Mouse (Mus musculus) forebrain, postnatal 0 days (tissue): Measurements from ENCODE around the gene Ylpm1. TPM values are rescaled to one million over a fixed set of nuclear protein-coding genes. Genes with fewer than 3 reads are reported as not detected.
A peak's percentile ranks its signal among the peaks of the same experiment; 100 is the strongest.

Source experiments
- ATAC-seq: fragments of 200-750 bp; cut with Nextera tagmentation; 2 replicates; pipeline ENCODE4 v1.8.0; 2017; ENCODE audit warnings: mild to moderate bottlenecking, moderate library complexity
- DNase-seq: peaks from one replicate; pipeline ENCODE4 v3.0.0-alpha.2; 2015
- H3K27ac ChIP-seq: fragments of 300-500 bp; sonication (generic); 2 replicates; pipeline ENCODE4 v1.5.1; 2014; ENCODE audit warnings: low read depth, mild to moderate bottlenecking, antibody characterized with exemption, low read length, moderate library complexity, mixed read lengths
- H3K27me3 ChIP-seq: fragments of 300-500 bp; sonication (generic); 2 replicates; pipeline ENCODE4 v1.6.1; 2014; ENCODE audit warnings: mild to moderate bottlenecking, low read length, mixed read lengths; ENCODE audit not compliant: insufficient read depth
- H3K36me3 ChIP-seq: fragments of 300-500 bp; sonication (generic); 2 replicates; pipeline ENCODE4 v1.6.1; 2014; ENCODE audit warnings: mild to moderate bottlenecking, moderate library complexity; ENCODE audit not compliant: insufficient read depth
- H3K4me1 ChIP-seq: fragments of 300-500 bp; sonication (generic); 2 replicates; pipeline ENCODE4 v1.6.1; 2014; ENCODE audit warnings: antibody characterized with exemption; ENCODE audit not compliant: insufficient read depth
- H3K4me2 ChIP-seq: fragments of 300-500 bp; sonication (generic); 2 replicates; pipeline ENCODE4 v1.6.1; 2014; ENCODE audit warnings: low read depth, mild to moderate bottlenecking, moderate library complexity
- H3K4me3 ChIP-seq: fragments of 300-500 bp; sonication (generic); 2 replicates; pipeline ENCODE4 v1.5.1; 2014; ENCODE audit warnings: low read depth, low read length, mixed read lengths
- H3K9ac ChIP-seq: fragments of 300-500 bp; sonication (generic); 2 replicates; pipeline ENCODE4 v1.6.1; 2014; ENCODE audit warnings: mild to moderate bottlenecking
- H3K9me3 ChIP-seq: fragments of 300-500 bp; sonication (generic); 2 replicates; pipeline ENCODE4 v1.6.1; 2016; ENCODE audit warnings: low read length
- CTCF ChIP-seq: sonication (generic); IDR thresholded peaks from 2 replicates; pipeline ENCODE4 v1.5.1; 2016; ENCODE audit warnings: antibody characterized with exemption, control low read depth, low read depth
- WGBS: fragments of 180-500 bp; shearing (Covaris S2); extraction: QIAGEN DNeasy Blood & Tissue Kit; methylation state at CpG from one replicate; pipeline ENCODE4 v1.1.7; 2014; 5-methylcytosine and 5-hydroxymethylcytosine counted together
- polyA plus RNA-seq: library from polyadenylated mRNA; unstranded; fragments of >200 nt; fragmentation: Nextera tagmentation; extraction: Ambion mirVana; gene quantifications from 2 replicates; pipeline ENCODE4 v1.2.1, GENCODE M21; 2015
- total RNA-seq: library from RNA; depleted of rRNA; stranded (reverse); fragments of >200 nt; gene quantifications from 2 replicates; pipeline ENCODE4 v1.2.3, GENCODE M21; 2014

Gene Ylpm1
- total and polyA plus RNA-seq, 2 experiments from 2014 or later, result 23.4 to 59.6 TPM

- Histone ChIP-seq H3K9me3 (no peaks in the 10 kb centered on the region), H3K4me1 (no peaks in the 10 kb centered on the region), H3K27me3 (no peaks in the 10 kb centered on the region), H3K4me2 (no peak overlapping the region), H3K9ac (no peak overlapping the region), H3K27ac (no peak overlapping the region), H3K4me3 (no peak overlapping the region), H3K36me3 (peaks cover 21% of the 10 kb centered on the region)
- ATAC-seq (no peak), DNase-seq (no peak)
- 67% methylated on average over 4 of the region's 4 CpGs for WGBS
- no peak for TF ChIP-seq CTCF
Measured at GRCm38 (mm10) chr12:85084941-85085340, 88.8 kb downstream of the Ylpm1 start.

GRCm38 (mm10) chr12:85087845-85088244 lies 91.7 kb downstream of the Ylpm1 start:
- 97% methylated on average over 12 of the region's 12 CpGs for WGBS

GRCm38 (mm10) chr12:85091190-85091589 lies 95.1 kb downstream of the Ylpm1 start:
- Histone ChIP-seq H3K27me3 (no peaks in the 10 kb centered on the region), H3K4me1 (no peaks in the 10 kb centered on the region), H3K4me2 (no peak overlapping the region), H3K4me3 (no peak overlapping the region), H3K36me3 (peaks cover 25% of the 10 kb centered on the region), H3K9me3 (no peaks in the 10 kb centered on the region), H3K9ac (no peak overlapping the region), H3K27ac (no peak overlapping the region)
- DNase-seq (no peak), ATAC-seq (no peak)
- TF ChIP-seq CTCF, result no peak
- 88% methylated on average over 3 of the region's 3 CpGs for WGBS

More at GRCm38 (mm10) chr12:85087845-85088244, 91.7 kb downstream of the Ylpm1 start:
- Histone ChIP-seq H3K27me3 (no peaks in the 10 kb centered on the region), H3K9me3 (no peaks in the 10 kb centered on the region), H3K36me3 (peaks cover 25% of the 10 kb centered on the region), H3K4me3 (no peak overlapping the region), H3K27ac (no peak overlapping the region), H3K9ac (no peak overlapping the region), H3K4me2 (no peak overlapping the region), H3K4me1 (no peaks in the 10 kb centered on the region)
- TF ChIP-seq CTCF, result no peak
- ATAC-seq (no peak), DNase-seq (no peak)

GRCm38 (mm10) chr12:85092214-85092613 lies 96.1 kb downstream of the Ylpm1 start:
- Histone ChIP-seq H3K4me3 (no peak overlapping the region), H3K9me3 (no peaks in the 10 kb centered on the region), H3K27ac (no peak overlapping the region), H3K4me2 (no peak overlapping the region), H3K9ac (no peak overlapping the region), H3K27me3 (no peaks in the 10 kb centered on the region), H3K4me1 (no peaks in the 10 kb centered on the region), H3K36me3 (peaks cover 23% of the 10 kb centered on the region)
- WGBS, result 13% methylated on average over 3 of the region's 3 CpGs
- DNase-seq (peak; percentile 68), ATAC-seq (no peak; the same call in 1 of the 2 replicates)
- TF ChIP-seq CTCF, result peak; percentile 64

- Histone ChIP-seq H3K4me3 (no peak overlapping the region), H3K27ac (no peak overlapping the region), H3K4me1 (no peaks in the 10 kb centered on the region), H3K36me3 (peaks cover 9% of the 10 kb centered on the region), H3K4me2 (no peak overlapping the region), H3K9me3 (no peaks in the 10 kb centered on the region), H3K9ac (no peak overlapping the region), H3K27me3 (no peaks in the 10 kb centered on the region)
- DNase-seq, result no peak
- ATAC-seq, result 0 out of 2 replicates have a peak, but pooled peaks have one; percentile 36
- WGBS, result 44% methylated on average over 14 of the region's 14 CpGs
- TF ChIP-seq CTCF, result no peak
Measured at GRCm38 (mm10) chr12:85094010-85094409, 97.9 kb downstream of the Ylpm1 start.

GRCm38 (mm10) chr12:85094706-85095105 lies 98.6 kb downstream of the Ylpm1 start:
- DNase-seq, result no peak
- no peaks in the 10 kb centered on the region for H3K27me3 ChIP-seq
- WGBS, result 85% methylated on average over 10 of the region's 10 CpGs
- no peak overlapping the region for H3K9ac ChIP-seq
- H3K36me3 ChIP-seq, result peaks cover 3% of the 10 kb centered on the region; the same call in 1 of the 2 replicates
- H3K4me1 ChIP-seq, result no peaks in the 10 kb centered on the region
- H3K4me3 ChIP-seq, result no peak overlapping the region
- no peaks in the 10 kb centered on the region for H3K9me3 ChIP-seq
- no peak for TF ChIP-seq CTCF
- H3K27ac ChIP-seq, result no peak overlapping the region
- no peak overlapping the region for H3K4me2 ChIP-seq
- no peak for ATAC-seq

GRCm38 (mm10) chr12:85095146-85095545 lies 99.0 kb downstream of the Ylpm1 start:
- H3K4me2 ChIP-seq, result no peak overlapping the region
- no peak for DNase-seq
- no peak overlapping the region for H3K4me3 ChIP-seq
- no peaks in the 10 kb centered on the region for H3K4me1 ChIP-seq
- TF ChIP-seq CTCF, result no peak
- H3K9me3 ChIP-seq, result no peaks in the 10 kb centered on the region
- H3K9ac ChIP-seq, result no peak overlapping the region
- WGBS, result 87% methylated on average over 11 of the region's 11 CpGs
- no peak for ATAC-seq
- no peak overlapping the region for H3K27ac ChIP-seq
- no peaks in the 10 kb centered on the region for H3K27me3 ChIP-seq
- peaks cover 3% of the 10 kb centered on the region; the same call in 1 of the 2 replicates for H3K36me3 ChIP-seq
